Mouse (Mus musculus): ENCODE measurements at regions not wholly inside any gene's neighbourhood (a gene's known extent, or its start where the extent isn't known, plus 50 kb on each side); places are given as distances from the start of the nearest gene placed in this dataset.

DNA sequence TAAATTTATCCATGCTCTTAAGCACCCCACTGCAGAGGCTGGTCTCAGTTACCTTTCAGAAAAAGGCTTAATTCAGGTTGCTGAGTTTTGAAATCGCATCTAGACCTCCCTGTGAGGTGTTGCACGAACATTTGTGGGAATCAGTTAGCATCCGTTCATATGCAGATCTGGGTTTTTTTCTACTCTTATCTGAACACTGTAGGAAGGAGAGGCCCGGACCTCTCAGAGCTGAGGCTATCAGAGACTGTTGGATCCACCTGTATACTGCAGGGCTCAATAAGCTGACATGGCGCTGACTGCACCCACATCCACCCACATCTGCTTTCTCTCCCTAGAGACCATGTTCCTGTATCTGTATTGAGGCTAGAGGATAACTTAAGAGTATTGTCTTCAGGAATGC, 1240.4 kb upstream of the A1bg start:
- H3K27ac ChIP-seq (replicated peaks) = no peak overlapping the region
- H3K27me3 ChIP-seq (ENCODE audit: low read depth, poor library complexity, severe bottlenecking) = no peaks in the 10 kb centered on the region
- H3K4me1 ChIP-seq = no peaks in the 10 kb centered on the region
- DNase-seq (ENCODE audit: low spot score) = no peak
- no peaks in the 10 kb centered on the region for H3K36me3 ChIP-seq
- H3K9me3 ChIP-seq (replicated peaks) = no peaks in the 10 kb centered on the region
- H3K4me3 ChIP-seq = no peak overlapping the region
- 79% methylated on average over 5 of the region's 5 CpGs for WGBS

- H3K4me3 ChIP-seq = no peak overlapping the region
- H3K4me1 ChIP-seq = no peaks in the 10 kb centered on the region
- DNase-seq (ENCODE audit: low spot score) = no peak
- no peak overlapping the region for H3K27ac ChIP-seq (replicated peaks)
- H3K9me3 ChIP-seq (replicated peaks) = no peaks in the 10 kb centered on the region
- H3K27me3 ChIP-seq (ENCODE audit: low read depth, poor library complexity, severe bottlenecking) = no peaks in the 10 kb centered on the region
- WGBS = 82% methylated on average over 4 of the region's 4 CpGs
- no peaks in the 10 kb centered on the region for H3K36me3 ChIP-seq
Measured at GRCm38 (mm10) chr15:62162648-62163194, 1239.9 kb upstream of the A1bg start.

GRCm38 (mm10) chr15:62161975-62162647, 1239.3 kb upstream of the A1bg start:
- no peak for DNase-seq (ENCODE audit: low spot score)
- no peaks in the 10 kb centered on the region for H3K36me3 ChIP-seq
- no peaks in the 10 kb centered on the region for H3K27me3 ChIP-seq (ENCODE audit: low read depth, poor library complexity, severe bottlenecking)
- 77% methylated on average over 8 of the region's 8 CpGs for WGBS
- H3K4me3 ChIP-seq = no peak overlapping the region
- H3K27ac ChIP-seq (replicated peaks) = no peak overlapping the region
- no peaks in the 10 kb centered on the region for H3K9me3 ChIP-seq (replicated peaks)
- H3K4me1 ChIP-seq = no peaks in the 10 kb centered on the region

GRCm38 (mm10) chr15:62161061-62161460, 1238.2 kb upstream of the A1bg start:
- Histone ChIP-seq H3K36me3 (no peaks in the 10 kb centered on the region), H3K9me3 (replicated peaks) (no peaks in the 10 kb centered on the region), H3K27ac (replicated peaks) (no peak overlapping the region), H3K4me3 (no peak overlapping the region), H3K27me3 (ENCODE audit: low read depth, poor library complexity, severe bottlenecking) (no peaks in the 10 kb centered on the region), H3K4me1 (no peaks in the 10 kb centered on the region)
- no peak for DNase-seq (ENCODE audit: low spot score)
- WGBS = 87% methylated on average over 8 of the region's 8 CpGs

GRCm38 (mm10) chr15:62158875-62159675, 1236.3 kb upstream of the A1bg start:
- 78% methylated on average over 8 of the region's 8 CpGs for WGBS

DNA sequence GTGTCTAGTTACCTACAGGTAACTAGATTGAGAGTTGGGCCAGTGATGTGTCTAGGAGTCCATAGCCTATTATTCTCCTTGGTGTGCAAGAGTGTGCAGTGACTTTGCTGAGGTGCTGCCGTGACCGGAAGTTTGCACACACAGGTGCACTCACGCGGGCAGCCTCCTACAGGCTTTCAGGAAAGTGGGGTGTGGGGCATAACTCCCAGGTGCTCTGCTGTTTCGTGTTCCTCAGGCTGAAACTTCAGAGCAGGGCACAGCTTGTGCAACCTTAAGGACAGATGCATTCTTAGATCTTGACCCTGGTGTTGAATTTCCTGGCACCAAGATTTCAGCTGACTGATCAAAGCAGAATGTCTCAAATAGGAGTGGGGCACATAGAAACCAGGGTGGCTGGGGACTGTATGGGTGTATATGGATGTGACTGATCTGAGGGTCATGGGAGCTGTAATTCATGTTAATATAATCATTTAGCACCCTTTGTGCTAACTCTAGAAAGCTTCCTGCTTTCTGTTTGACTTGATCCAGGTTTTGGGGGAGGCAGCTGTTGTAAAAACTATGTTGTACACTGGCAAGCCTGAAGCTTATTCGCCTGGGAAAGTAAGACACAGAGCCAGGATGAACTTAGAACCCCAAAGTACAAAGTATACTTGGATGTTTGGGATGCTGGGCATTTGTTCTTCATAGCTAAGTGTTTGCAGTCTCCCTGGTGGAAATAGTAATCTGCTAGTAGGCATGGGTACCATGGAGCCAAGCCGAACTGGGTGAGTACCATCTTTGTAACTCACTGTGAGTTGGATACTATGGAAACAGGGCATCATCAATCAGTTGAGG, 1234.6 kb upstream of the A1bg start:
- WGBS = 95% methylated on average over 7 of the region's 7 CpGs

More at GRCm38 (mm10) chr15:62158875-62159675, 1236.3 kb upstream of the A1bg start:
- Histone ChIP-seq H3K4me1 (no peaks in the 10 kb centered on the region), H3K27me3 (ENCODE audit: low read depth, poor library complexity, severe bottlenecking) (no peaks in the 10 kb centered on the region), H3K36me3 (no peaks in the 10 kb centered on the region), H3K4me3 (no peak overlapping the region), H3K27ac (replicated peaks) (no peak overlapping the region), H3K9me3 (replicated peaks) (no peaks in the 10 kb centered on the region)
- DNase-seq (ENCODE audit: low spot score) = no peak

DNA sequence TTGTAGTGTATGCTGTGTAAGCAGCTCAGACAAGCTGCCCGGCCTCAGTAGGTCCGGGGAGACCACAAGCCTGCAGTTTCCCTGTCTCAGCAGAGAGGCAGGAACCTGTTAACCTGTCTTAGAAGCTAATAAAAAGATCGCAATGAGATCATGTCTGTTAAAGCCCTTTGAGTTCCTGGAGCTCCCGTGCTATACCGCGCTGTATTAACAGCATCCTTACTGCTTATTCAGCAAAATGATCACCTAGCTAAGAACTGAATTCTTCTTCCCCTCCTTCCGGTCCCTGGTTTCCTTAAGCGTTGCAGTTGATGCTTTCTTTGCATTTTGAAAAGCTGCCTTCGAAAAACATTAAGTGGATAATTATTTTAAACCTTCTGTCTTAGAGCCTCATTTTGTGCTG, 1230.4 kb upstream of the A1bg start:
- no peaks in the 10 kb centered on the region for H3K27me3 ChIP-seq (ENCODE audit: low read depth, poor library complexity, severe bottlenecking)
- no peak overlapping the region for H3K27ac ChIP-seq (replicated peaks)
- WGBS = 76% methylated on average over 9 of the region's 9 CpGs
- 0 out of 2 replicates have a peak, but pooled peaks cover 2% of the 10 kb centered on the region for H3K4me1 ChIP-seq
- no peak for DNase-seq (ENCODE audit: low spot score)
- no peak overlapping the region for H3K4me3 ChIP-seq
- no peaks in the 10 kb centered on the region for H3K36me3 ChIP-seq
- no peaks in the 10 kb centered on the region for H3K9me3 ChIP-seq (replicated peaks)

More for the DNA sequence above, 1234.6 kb upstream of the A1bg start:
- Histone ChIP-seq H3K27ac (replicated peaks) (no peak overlapping the region), H3K9me3 (replicated peaks) (no peaks in the 10 kb centered on the region), H3K4me3 (no peak overlapping the region), H3K27me3 (ENCODE audit: low read depth, poor library complexity, severe bottlenecking) (no peaks in the 10 kb centered on the region), H3K4me1 (0 out of 2 replicates have a peak, but pooled peaks cover 2% of the 10 kb centered on the region), H3K36me3 (no peaks in the 10 kb centered on the region)
- DNase-seq (ENCODE audit: low spot score) = no peak

DNA sequence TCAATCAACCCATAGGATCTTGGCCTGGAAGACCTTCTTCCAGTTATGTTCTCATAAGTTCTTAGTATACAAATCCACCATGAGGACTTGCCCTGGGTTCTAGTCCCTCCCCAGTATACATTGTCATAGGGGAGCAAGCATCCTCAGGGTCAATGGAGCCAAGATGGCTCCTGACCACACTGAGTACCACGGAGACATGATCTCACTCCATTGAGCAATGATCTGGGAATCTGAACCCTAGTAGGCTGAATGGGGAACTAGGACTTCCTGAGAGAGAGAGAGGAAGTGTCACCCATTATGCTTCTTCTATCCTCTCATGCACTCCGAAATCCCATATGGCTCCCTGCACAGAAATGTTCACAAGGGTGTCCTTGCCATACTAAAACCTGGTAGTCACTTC, 1229.3 kb upstream of the A1bg start:
- WGBS = 92% methylated on average over 2 of the region's 2 CpGs
- Histone ChIP-seq H3K4me1 (peaks cover 9% of the 10 kb centered on the region), H3K4me3 (no peak overlapping the region), H3K27me3 (ENCODE audit: low read depth, poor library complexity, severe bottlenecking) (no peaks in the 10 kb centered on the region), H3K9me3 (replicated peaks) (no peaks in the 10 kb centered on the region), H3K36me3 (no peaks in the 10 kb centered on the region), H3K27ac (replicated peaks) (no peak overlapping the region)
- no peak for DNase-seq (ENCODE audit: low spot score)

DNA sequence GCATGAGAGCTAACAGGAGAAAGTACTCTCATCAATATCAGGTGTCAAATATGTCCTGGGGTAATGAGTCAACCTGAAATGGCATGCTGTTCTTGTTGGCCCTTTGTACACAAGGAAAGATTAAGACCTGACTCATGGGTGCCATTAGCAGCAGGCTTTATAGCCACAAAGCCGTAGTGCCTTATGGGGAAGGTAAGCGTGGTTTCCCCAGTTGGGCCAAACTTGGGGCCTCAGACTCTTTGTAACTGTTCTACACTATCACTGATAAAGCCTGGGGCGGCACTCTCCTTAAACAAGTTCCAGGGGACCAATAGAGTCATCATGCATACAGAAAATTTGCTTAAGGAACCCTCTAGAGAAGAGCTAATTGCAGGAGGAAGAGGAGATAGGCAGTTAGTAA, 1228.9 kb upstream of the A1bg start:
- Histone ChIP-seq H3K27ac (replicated peaks) (no peak overlapping the region), H3K27me3 (ENCODE audit: low read depth, poor library complexity, severe bottlenecking) (no peaks in the 10 kb centered on the region), H3K4me1 (peaks cover 9% of the 10 kb centered on the region), H3K4me3 (no peak overlapping the region), H3K9me3 (replicated peaks) (no peaks in the 10 kb centered on the region), H3K36me3 (no peaks in the 10 kb centered on the region)
- 94% methylated on average over 3 of the region's 3 CpGs for WGBS
- DNase-seq (ENCODE audit: low spot score) = no peak

DNA sequence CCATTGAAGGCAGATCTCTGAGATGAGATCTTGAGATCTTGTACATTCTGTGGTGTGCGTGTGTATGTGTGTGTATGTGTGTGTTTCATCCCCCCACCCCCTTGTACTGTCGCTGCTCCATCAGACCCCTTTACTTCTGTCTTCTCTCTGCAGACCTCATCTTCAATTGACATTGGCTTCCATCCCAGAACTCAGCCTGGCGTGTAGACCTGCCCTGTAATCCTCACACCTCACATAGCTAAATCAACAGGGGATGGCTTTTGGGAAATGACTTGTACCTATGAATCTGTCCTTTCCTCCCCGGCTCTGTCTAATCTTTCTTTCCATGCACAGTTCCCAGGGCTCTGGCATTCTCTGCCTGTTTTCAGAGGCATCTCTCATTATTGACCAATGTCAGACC, 1227.5 kb upstream of the A1bg start:
- Histone ChIP-seq H3K4me3 (no peak overlapping the region), H3K27ac (replicated peaks) (no peak overlapping the region), H3K9me3 (replicated peaks) (no peaks in the 10 kb centered on the region), H3K4me1 (peaks cover 9% of the 10 kb centered on the region), H3K27me3 (ENCODE audit: low read depth, poor library complexity, severe bottlenecking) (no peaks in the 10 kb centered on the region), H3K36me3 (no peaks in the 10 kb centered on the region)
- 90% methylated on average over 4 of the region's 4 CpGs for WGBS
- DNase-seq (ENCODE audit: low spot score) = no peak

- WGBS = 91% methylated on average over 10 of the region's 10 CpGs
Measured at GRCm38 (mm10) chr15:62148680-62149237, 1225.9 kb upstream of the A1bg start.

GRCm38 (mm10) chr15:62147343-62147953, 1224.6 kb upstream of the A1bg start:
- DNase-seq (ENCODE audit: low spot score) = no peak
- H3K9me3 ChIP-seq (replicated peaks) = no peaks in the 10 kb centered on the region
- H3K4me3 ChIP-seq = no peak overlapping the region
- no peaks in the 10 kb centered on the region for H3K36me3 ChIP-seq
- 37% methylated on average over 5 of the region's 5 CpGs for WGBS
- H3K4me1 ChIP-seq = peaks cover 7% of the 10 kb centered on the region
- no peaks in the 10 kb centered on the region for H3K27me3 ChIP-seq (ENCODE audit: low read depth, poor library complexity, severe bottlenecking)
- H3K27ac ChIP-seq (replicated peaks) = no peak overlapping the region

More at GRCm38 (mm10) chr15:62148680-62149237, 1225.9 kb upstream of the A1bg start:
- peaks cover 9% of the 10 kb centered on the region for H3K4me1 ChIP-seq
- no peak overlapping the region for H3K4me3 ChIP-seq
- no peaks in the 10 kb centered on the region for H3K36me3 ChIP-seq
- no peak overlapping the region for H3K27ac ChIP-seq (replicated peaks)
- DNase-seq (ENCODE audit: low spot score) = no peak
- no peaks in the 10 kb centered on the region for H3K9me3 ChIP-seq (replicated peaks)
- H3K27me3 ChIP-seq (ENCODE audit: low read depth, poor library complexity, severe bottlenecking) = no peaks in the 10 kb centered on the region

Measured in midbrain, embryonic 10.5 days (tissue).